Mouse (Mus musculus): Measurements from ENCODE around the gene Mical2. TPM values are rescaled to one million over a fixed set of nuclear protein-coding genes. Genes with fewer than 3 reads are reported as not detected.
A peak's percentile ranks its signal among the peaks of the same experiment; 100 is the strongest.

Mical2 gene
- polyA plus RNA-seq, 1 experiment: 4.8 TPM

DNA sequence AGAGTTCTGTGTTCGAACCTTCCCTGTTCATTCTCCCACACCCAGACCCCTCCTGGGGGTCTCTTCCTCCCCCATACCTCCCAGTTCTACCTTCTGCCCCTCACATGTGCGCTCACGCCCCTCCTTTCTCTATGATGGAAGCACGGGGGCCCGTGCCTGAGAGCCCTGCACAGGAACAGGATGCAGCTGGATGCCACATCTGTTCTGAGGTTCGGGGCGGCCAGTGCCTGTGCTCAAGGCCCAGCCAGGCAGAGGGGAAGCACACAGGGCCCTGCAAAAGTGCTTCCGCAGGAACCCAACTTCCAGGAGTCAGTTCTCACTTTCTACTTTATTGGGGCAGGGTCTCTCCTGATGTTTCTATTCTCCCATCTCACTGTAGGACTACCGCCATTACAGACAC, 149.4 kb downstream of the Mical2 start:
- TF ChIP-seq CTCF (IDR thresholded peaks at IDR 0.05; ENCODE audit: borderline replicate concordance, extremely low read depth, insufficient read depth, insufficient read length) (no peak), POLR2A (IDR thresholded peaks at IDR 0.05; ENCODE audit: borderline replicate concordance, extremely low read depth, insufficient read depth, insufficient read length, poor library complexity, severe bottlenecking) (no peak)

DNA sequence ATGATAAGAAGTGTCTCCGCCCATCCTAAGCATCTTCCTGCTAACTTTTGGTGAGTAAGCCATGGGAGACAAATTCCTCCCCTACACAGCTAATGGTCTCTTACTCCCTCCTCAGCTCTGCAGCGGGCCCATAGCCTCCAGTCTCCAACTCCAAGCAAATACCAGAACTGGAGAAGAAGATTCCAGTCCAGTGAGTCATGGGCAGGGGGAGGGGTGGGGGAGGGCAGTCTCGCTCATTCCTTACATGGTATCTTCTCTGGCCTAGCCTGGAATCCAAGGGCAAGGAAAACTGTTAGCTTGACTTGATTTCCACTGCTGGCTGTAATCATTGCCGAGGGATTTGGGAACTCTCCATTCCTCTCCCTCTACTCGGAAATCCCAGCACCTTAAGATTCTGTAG, 150.2 kb downstream of the Mical2 start:
- no peak for DNase-seq (ENCODE audit: low read depth)
- TF ChIP-seq CTCF (IDR thresholded peaks at IDR 0.05; ENCODE audit: borderline replicate concordance, extremely low read depth, insufficient read depth, insufficient read length): no peak
- TF ChIP-seq POLR2A (IDR thresholded peaks at IDR 0.05; ENCODE audit: borderline replicate concordance, extremely low read depth, insufficient read depth, insufficient read length, poor library complexity, severe bottlenecking): no peak

More for the DNA sequence above, 149.4 kb downstream of the Mical2 start:
- DNase-seq (ENCODE audit: low read depth): no peak

DNA sequence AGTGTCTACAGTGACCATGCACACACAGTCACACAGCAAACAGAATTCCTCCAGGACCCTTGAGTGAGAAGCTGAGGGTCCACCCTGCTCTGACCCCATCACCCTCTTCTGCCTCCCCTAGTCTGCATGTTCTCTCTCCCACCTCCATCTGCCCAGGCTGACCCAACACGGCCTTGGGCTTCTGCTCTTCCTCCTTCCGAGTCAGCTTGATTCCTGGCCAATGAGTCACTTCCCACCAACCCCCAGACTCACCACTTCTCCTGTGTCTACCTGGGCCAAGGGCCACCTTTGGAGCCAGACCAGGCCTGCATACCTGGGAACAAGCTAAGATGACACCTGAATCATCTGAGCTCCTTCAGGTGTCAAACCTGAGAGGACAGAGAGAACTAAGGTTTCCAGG, 151.0 kb downstream of the Mical2 start:
- no peak for DNase-seq (ENCODE audit: low read depth)
- TF ChIP-seq POLR2A (IDR thresholded peaks at IDR 0.05; ENCODE audit: borderline replicate concordance, extremely low read depth, insufficient read depth, insufficient read length, poor library complexity, severe bottlenecking) (no peak), CTCF (IDR thresholded peaks at IDR 0.05; ENCODE audit: borderline replicate concordance, extremely low read depth, insufficient read depth, insufficient read length) (no peak)

DNA sequence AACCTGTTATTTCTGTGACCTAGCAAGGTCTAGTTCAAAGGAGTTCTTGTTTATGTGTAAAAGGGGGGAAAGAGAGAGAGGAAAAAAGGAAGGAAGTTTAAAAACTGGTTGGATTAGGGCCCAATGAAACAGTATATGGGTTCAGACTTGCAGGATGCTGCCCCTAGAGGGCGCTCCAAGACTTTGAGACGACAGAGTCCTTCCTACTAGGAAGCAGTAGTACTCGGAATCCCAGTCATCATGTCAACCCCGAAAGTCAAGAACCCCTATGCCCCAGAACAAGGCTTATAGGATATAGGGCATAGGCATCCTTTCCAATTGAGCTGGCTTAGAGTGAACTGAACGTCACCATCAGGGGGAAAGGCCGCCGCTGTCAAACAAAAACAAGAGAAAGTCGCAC, 151.7 kb downstream of the Mical2 start:
- TF ChIP-seq POLR2A (IDR thresholded peaks at IDR 0.05; ENCODE audit: borderline replicate concordance, extremely low read depth, insufficient read depth, insufficient read length, poor library complexity, severe bottlenecking) (no peak), CTCF (IDR thresholded peaks at IDR 0.05; ENCODE audit: borderline replicate concordance, extremely low read depth, insufficient read depth, insufficient read length) (peak; percentile 84)

DNA sequence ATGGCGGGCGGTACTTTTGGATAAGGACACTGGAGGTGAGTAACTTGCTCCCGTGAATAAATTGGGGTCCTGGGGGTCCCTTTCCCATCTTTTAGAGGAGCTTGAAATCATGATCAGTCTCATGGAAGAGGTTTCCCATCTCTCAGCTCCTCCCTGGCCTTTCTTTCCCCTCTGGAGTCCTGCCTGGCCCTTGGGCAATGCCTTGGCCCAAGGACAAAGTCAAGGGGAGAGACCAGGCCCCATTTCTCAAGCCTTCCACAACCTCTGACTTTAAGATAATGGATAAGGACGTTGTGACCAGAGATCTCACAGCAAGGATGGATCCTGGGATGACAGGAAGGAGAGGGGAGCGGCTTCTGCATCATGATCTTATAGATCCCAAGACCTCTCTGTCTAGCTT, 152.4 kb downstream of the Mical2 start:
- TF ChIP-seq POLR2A (IDR thresholded peaks at IDR 0.05; ENCODE audit: borderline replicate concordance, extremely low read depth, insufficient read depth, insufficient read length, poor library complexity, severe bottlenecking) (no peak), CTCF (IDR thresholded peaks at IDR 0.05; ENCODE audit: borderline replicate concordance, extremely low read depth, insufficient read depth, insufficient read length) (no peak)
- no peak for DNase-seq (ENCODE audit: low read depth)

More for the DNA sequence above, 151.7 kb downstream of the Mical2 start:
- peak; percentile 92 for DNase-seq (ENCODE audit: low read depth)

GRCm38 (mm10) chr7:112378476-112378875, 152.8 kb downstream of the Mical2 start:
- TF ChIP-seq CTCF (IDR thresholded peaks at IDR 0.05; ENCODE audit: borderline replicate concordance, extremely low read depth, insufficient read depth, insufficient read length) (no peak), POLR2A (IDR thresholded peaks at IDR 0.05; ENCODE audit: borderline replicate concordance, extremely low read depth, insufficient read depth, insufficient read length, poor library complexity, severe bottlenecking) (no peak)
- DNase-seq (ENCODE audit: low read depth): no peak

GRCm38 (mm10) chr7:112386521-112386920, 160.9 kb downstream of the Mical2 start:
- DNase-seq (ENCODE audit: low read depth): no peak
- TF ChIP-seq POLR2A (IDR thresholded peaks at IDR 0.05; ENCODE audit: borderline replicate concordance, extremely low read depth, insufficient read depth, insufficient read length, poor library complexity, severe bottlenecking): no peak
- no peak for TF ChIP-seq CTCF (IDR thresholded peaks at IDR 0.05; ENCODE audit: borderline replicate concordance, extremely low read depth, insufficient read depth, insufficient read length)

GRCm38 (mm10) chr7:112387876-112388275, 162.2 kb downstream of the Mical2 start:
- no peak for DNase-seq (ENCODE audit: low read depth)
- TF ChIP-seq CTCF (IDR thresholded peaks at IDR 0.05; ENCODE audit: borderline replicate concordance, extremely low read depth, insufficient read depth, insufficient read length) (no peak), POLR2A (IDR thresholded peaks at IDR 0.05; ENCODE audit: borderline replicate concordance, extremely low read depth, insufficient read depth, insufficient read length, poor library complexity, severe bottlenecking) (no peak)

DNA sequence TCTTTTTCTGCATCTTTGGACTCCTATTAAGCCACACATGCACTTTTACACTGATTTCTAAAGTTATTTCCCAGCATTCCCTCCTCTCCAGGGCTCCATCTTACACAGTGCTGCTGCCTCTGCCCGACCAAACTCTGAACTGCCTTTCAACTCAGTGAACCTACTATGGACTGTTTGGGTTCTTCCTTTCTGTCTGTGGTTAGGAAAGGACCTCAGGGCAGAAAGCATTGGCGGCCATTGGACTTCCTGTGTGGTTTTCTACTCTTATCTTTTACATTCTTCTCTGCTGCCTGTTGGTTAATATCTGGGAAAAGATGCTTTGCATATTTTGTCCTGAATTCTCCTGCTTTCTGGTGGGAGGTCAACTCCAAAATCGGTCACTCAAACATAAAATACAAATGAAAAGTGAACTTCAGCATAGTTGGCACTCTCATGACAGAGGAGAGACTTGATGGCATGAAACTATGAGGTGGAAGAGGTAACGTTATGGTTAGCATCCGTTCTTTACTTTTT, 162.8 kb downstream of the Mical2 start:
- no peak for TF ChIP-seq CTCF (IDR thresholded peaks at IDR 0.05; ENCODE audit: borderline replicate concordance, extremely low read depth, insufficient read depth, insufficient read length)
- TF ChIP-seq POLR2A (IDR thresholded peaks at IDR 0.05; ENCODE audit: borderline replicate concordance, extremely low read depth, insufficient read depth, insufficient read length, poor library complexity, severe bottlenecking): no peak
- no peak for DNase-seq (ENCODE audit: low read depth)

GRCm38 (mm10) chr7:112389611-112390251, 164.1 kb downstream of the Mical2 start:
- DNase-seq (ENCODE audit: low read depth): peak; percentile 73
- TF ChIP-seq CTCF (IDR thresholded peaks at IDR 0.05; ENCODE audit: borderline replicate concordance, extremely low read depth, insufficient read depth, insufficient read length) (no peak), POLR2A (IDR thresholded peaks at IDR 0.05; ENCODE audit: borderline replicate concordance, extremely low read depth, insufficient read depth, insufficient read length, poor library complexity, severe bottlenecking) (no peak)

DNA sequence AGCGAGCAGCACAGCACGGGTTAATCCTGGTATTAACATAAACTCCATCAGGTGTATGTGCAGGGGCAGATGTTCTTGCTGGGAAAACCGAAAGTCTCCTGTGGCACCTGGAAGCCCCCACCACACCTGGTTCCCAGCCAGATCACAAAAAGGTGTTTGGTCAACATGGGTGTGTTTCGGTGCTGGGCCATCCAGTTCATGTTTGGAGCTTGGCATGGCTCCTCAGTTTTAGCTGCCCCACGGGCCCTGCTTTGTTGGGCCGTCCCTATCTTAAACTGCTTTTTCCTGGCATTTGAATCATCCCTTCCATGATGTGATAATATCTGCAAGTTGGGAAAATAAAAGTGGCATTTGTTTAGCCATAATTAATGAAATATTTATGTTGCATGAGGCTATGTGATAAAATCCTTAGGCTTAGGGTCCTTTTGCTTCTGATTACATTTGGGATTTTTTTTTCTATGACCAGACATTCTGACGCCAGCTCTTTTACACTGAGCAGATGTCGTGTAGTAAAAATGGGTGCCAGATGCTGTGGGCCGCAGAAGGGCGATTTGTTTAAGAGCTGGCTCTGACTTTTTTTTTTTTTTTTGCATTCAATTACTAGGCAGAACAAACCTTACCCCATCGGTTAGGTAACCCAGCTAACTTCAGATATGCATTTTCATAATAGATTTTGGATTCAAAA, 164.7 kb downstream of the Mical2 start:
- DNase-seq (ENCODE audit: low read depth): peak; percentile 85
- no peak for TF ChIP-seq CTCF (IDR thresholded peaks at IDR 0.05; ENCODE audit: borderline replicate concordance, extremely low read depth, insufficient read depth, insufficient read length)
- TF ChIP-seq POLR2A (IDR thresholded peaks at IDR 0.05; ENCODE audit: borderline replicate concordance, extremely low read depth, insufficient read depth, insufficient read length, poor library complexity, severe bottlenecking): no peak

Measured in brain, embryonic 14.5 days (tissue).